Mouse (Mus musculus) midbrain, embryonic 14.5 days (tissue): ENCODE data around the gene Cdhr4. TPM values are rescaled to one million over a fixed set of nuclear protein-coding genes. Genes with fewer than 3 reads are reported as not detected.

Experiments
- ATAC-seq: fragments of 200-750 bp; cut with Nextera tagmentation; 2 replicates; pipeline ENCODE4 v1.8.0; 2017; ENCODE audit warnings: moderate number of reproducible peaks, moderate library complexity; ENCODE audit not compliant: low FRiP score, low TSS enrichment
- DNase-seq: peaks from one replicate; pipeline ENCODE4 v3.0.0-alpha.2; 2015
- H3K27ac ChIP-seq: fragments of 300-500 bp; sonication (generic); replicated peaks from 2 replicates; pipeline ENCODE4 v1.5.1; 2014; ENCODE audit warnings: mild to moderate bottlenecking, low read depth, low read length, moderate library complexity
- H3K27me3 ChIP-seq: fragments of 300-500 bp; sonication (generic); 2 replicates; pipeline ENCODE4 v1.6.1; 2014; ENCODE audit warnings: low read length, control low read depth, mixed read lengths; ENCODE audit not compliant: control insufficient read depth, insufficient read depth
- H3K36me3 ChIP-seq: fragments of 300-500 bp; sonication (generic); 2 replicates; pipeline ENCODE4 v1.6.1; 2014; ENCODE audit warnings: low read length, control low read depth; ENCODE audit not compliant: control insufficient read depth, insufficient read depth
- H3K4me1 ChIP-seq: fragments of 300-500 bp; sonication (generic); 2 replicates; pipeline ENCODE4 v1.6.1; 2014; ENCODE audit warnings: mild to moderate bottlenecking, antibody characterized with exemption, low read length, control low read depth; ENCODE audit not compliant: control insufficient read depth, insufficient read depth
- H3K4me2 ChIP-seq: fragments of 300-500 bp; sonication (generic); 2 replicates; pipeline ENCODE4 v1.6.1; 2014; ENCODE audit warnings: mild to moderate bottlenecking, low read length, moderate library complexity
- H3K4me3 ChIP-seq: fragments of 300-500 bp; sonication (generic); replicated peaks from 2 replicates; pipeline ENCODE4 v1.5.1; 2014; ENCODE audit warnings: low read depth, low read length
- H3K9ac ChIP-seq: fragments of 300-500 bp; sonication (generic); replicated peaks from 2 replicates; pipeline ENCODE4 v1.6.1; 2014; ENCODE audit warnings: mild to moderate bottlenecking, low read length, moderate library complexity
- H3K9me3 ChIP-seq: fragments of 300-500 bp; sonication (generic); 2 replicates; pipeline ENCODE4 v1.6.1; 2016; ENCODE audit warnings: low read length, control low read depth, mixed read lengths; ENCODE audit not compliant: control insufficient read depth
- WGBS: fragments of 180-500 bp; shearing (Covaris S2); extraction: QIAGEN DNeasy Blood & Tissue Kit; methylation state at CpG from one replicate; pipeline ENCODE4 v1.1.7; 2014; 5-methylcytosine and 5-hydroxymethylcytosine counted together
- polyA plus RNA-seq: library from polyadenylated mRNA; unstranded; fragments of >200 nt; fragmentation: Nextera tagmentation; extraction: Ambion mirVana; gene quantifications from 2 replicates; pipeline ENCODE4 v1.2.1, GENCODE M21; 2014

Cdhr4 gene
- polyA plus RNA-seq, 1 experiment from 2014 or later, result 1.2 TPM

- WGBS, result 57% methylated on average over 6 of the region's 6 CpGs
Observed at GRCm38 (mm10) chr9:107959896-107960295, 32.4 kb upstream of the Cdhr4 start.

GRCm38 (mm10) chr9:107960928-107961327 lies 31.4 kb upstream of the Cdhr4 start:
- no peaks in the 10 kb centered on the region for H3K27me3 ChIP-seq
- H3K4me1 ChIP-seq, result peaks cover 10% of the 10 kb centered on the region
- peak overlapping the region; percentile 39 for H3K4me2 ChIP-seq
- H3K27ac ChIP-seq, result peak overlapping the region; percentile 85
- no peak for DNase-seq
- peak overlapping the region; percentile 35; the same call in 1 of the 2 replicates for H3K9ac ChIP-seq
- no peaks in the 10 kb centered on the region for H3K9me3 ChIP-seq
- peaks cover 7% of the 10 kb centered on the region; the same call in 1 of the 2 replicates for H3K36me3 ChIP-seq
- ATAC-seq, result no peak
- no peak overlapping the region for H3K4me3 ChIP-seq
- WGBS, result 79% methylated on average over 4 of the region's 4 CpGs

More at GRCm38 (mm10) chr9:107959896-107960295, 32.4 kb upstream of the Cdhr4 start:
- no peak overlapping the region for H3K4me2 ChIP-seq
- peak overlapping the region; percentile 85 for H3K27ac ChIP-seq
- DNase-seq (peak; percentile 31), ATAC-seq (no peak)
- no peak overlapping the region for H3K4me3 ChIP-seq
- H3K9me3 ChIP-seq, result no peaks in the 10 kb centered on the region
- H3K27me3 ChIP-seq, result no peaks in the 10 kb centered on the region
- H3K4me1 ChIP-seq, result peaks cover 10% of the 10 kb centered on the region
- no peak overlapping the region for H3K9ac ChIP-seq
- peaks cover 7% of the 10 kb centered on the region; the same call in 1 of the 2 replicates for H3K36me3 ChIP-seq

- peak overlapping the region; percentile 39 for H3K4me2 ChIP-seq
- no peaks in the 10 kb centered on the region for H3K27me3 ChIP-seq
- peak overlapping the region; percentile 85 for H3K27ac ChIP-seq
- H3K4me1 ChIP-seq, result peaks cover 10% of the 10 kb centered on the region
- H3K9me3 ChIP-seq, result no peaks in the 10 kb centered on the region
- no peak overlapping the region for H3K4me3 ChIP-seq
- DNase-seq (peak; percentile 86), ATAC-seq (no peak; the same call in 1 of the 2 replicates)
- H3K36me3 ChIP-seq, result peaks cover 7% of the 10 kb centered on the region; the same call in 1 of the 2 replicates
- peak overlapping the region; percentile 35; the same call in 1 of the 2 replicates for H3K9ac ChIP-seq
- 59% methylated on average over 10 of the region's 10 CpGs for WGBS
Observed at GRCm38 (mm10) chr9:107961351-107961762, 30.9 kb upstream of the Cdhr4 start.

GRCm38 (mm10) chr9:107961881-107962280 lies 30.4 kb upstream of the Cdhr4 start:
- Histone ChIP-seq H3K27ac (peak overlapping the region; percentile 85), H3K27me3 (no peaks in the 10 kb centered on the region), H3K9ac (peak overlapping the region; percentile 35; the same call in 1 of the 2 replicates), H3K4me3 (no peak overlapping the region), H3K4me1 (peaks cover 10% of the 10 kb centered on the region), H3K36me3 (peaks cover 7% of the 10 kb centered on the region; the same call in 1 of the 2 replicates), H3K4me2 (peak overlapping the region; percentile 39), H3K9me3 (no peaks in the 10 kb centered on the region)
- WGBS, result 43% methylated on average over 5 of the region's 5 CpGs
- ATAC-seq (no peak), DNase-seq (peak; percentile 72)

- no peak overlapping the region for H3K4me3 ChIP-seq
- no peak overlapping the region for H3K9ac ChIP-seq
- H3K4me2 ChIP-seq, result no peak overlapping the region
- WGBS, result 92% methylated on average over 9 of the region's 9 CpGs
- no peaks in the 10 kb centered on the region for H3K27me3 ChIP-seq
- peaks cover 10% of the 10 kb centered on the region for H3K4me1 ChIP-seq
- peaks cover 7% of the 10 kb centered on the region; the same call in 1 of the 2 replicates for H3K36me3 ChIP-seq
- no peak overlapping the region for H3K27ac ChIP-seq
- DNase-seq (no peak), ATAC-seq (no peak)
- H3K9me3 ChIP-seq, result no peaks in the 10 kb centered on the region
Observed at GRCm38 (mm10) chr9:107962916-107963315, 29.4 kb upstream of the Cdhr4 start.

- DNase-seq (peak; percentile 91), ATAC-seq (no peak)
- WGBS, result 25% methylated on average over 5 of the region's 5 CpGs
- no peaks in the 10 kb centered on the region for H3K9me3 ChIP-seq
- no peak overlapping the region for H3K9ac ChIP-seq
- no peak overlapping the region for H3K4me2 ChIP-seq
- H3K27me3 ChIP-seq, result no peaks in the 10 kb centered on the region
- no peak overlapping the region for H3K4me3 ChIP-seq
- peaks cover 10% of the 10 kb centered on the region for H3K4me1 ChIP-seq
- H3K27ac ChIP-seq, result no peak overlapping the region
- H3K36me3 ChIP-seq, result peaks cover 7% of the 10 kb centered on the region
Observed at GRCm38 (mm10) chr9:107963700-107964099, 28.6 kb upstream of the Cdhr4 start.

GRCm38 (mm10) chr9:107964681-107965080 lies 27.6 kb upstream of the Cdhr4 start:
- H3K4me1 ChIP-seq, result peaks cover 10% of the 10 kb centered on the region
- H3K27ac ChIP-seq, result no peak overlapping the region
- H3K9ac ChIP-seq, result no peak overlapping the region
- WGBS, result 94% methylated on average over 9 of the region's 9 CpGs
- ATAC-seq (no peak), DNase-seq (no peak)
- no peak overlapping the region for H3K4me2 ChIP-seq
- no peaks in the 10 kb centered on the region for H3K9me3 ChIP-seq
- no peaks in the 10 kb centered on the region for H3K27me3 ChIP-seq
- peaks cover under 1% of the 10 kb centered on the region for H3K36me3 ChIP-seq
- no peak overlapping the region for H3K4me3 ChIP-seq

- no peak overlapping the region for H3K9ac ChIP-seq
- H3K4me3 ChIP-seq, result no peak overlapping the region
- WGBS, result 93% methylated on average over 10 of the region's 10 CpGs
- H3K27me3 ChIP-seq, result no peaks in the 10 kb centered on the region
- peaks cover 3% of the 10 kb centered on the region; the same call in 1 of the 2 replicates for H3K36me3 ChIP-seq
- ATAC-seq (no peak), DNase-seq (no peak)
- H3K27ac ChIP-seq, result no peak overlapping the region
- H3K9me3 ChIP-seq, result no peaks in the 10 kb centered on the region
- H3K4me2 ChIP-seq, result no peak overlapping the region
- peaks cover 1% of the 10 kb centered on the region for H3K4me1 ChIP-seq
Observed at GRCm38 (mm10) chr9:107966676-107967075, 25.6 kb upstream of the Cdhr4 start.

- Histone ChIP-seq H3K27me3 (no peaks in the 10 kb centered on the region), H3K27ac (no peak overlapping the region), H3K9ac (no peak overlapping the region), H3K4me1 (no peaks in the 10 kb centered on the region), H3K4me3 (no peak overlapping the region), H3K36me3 (peaks cover 3% of the 10 kb centered on the region; the same call in 1 of the 2 replicates), H3K4me2 (no peak overlapping the region), H3K9me3 (no peaks in the 10 kb centered on the region)
- ATAC-seq (no peak), DNase-seq (no peak)
- WGBS, result 89% methylated on average over 6 of the region's 6 CpGs
Observed at GRCm38 (mm10) chr9:107967437-107967836, 24.9 kb upstream of the Cdhr4 start.
